Mouse (Mus musculus): ENCODE data around the gene Vmn2r43. TPM values are rescaled to one million over a fixed set of nuclear protein-coding genes. Genes with fewer than 3 reads are reported as not detected.
"Not testable (repeated sequence)": the region's sequence is repeated elsewhere in the genome, so short reads cannot be mapped to it uniquely, and the experiment has no call there.

The Vmn2r43 gene
- not detected in 2 replicates for polyA plus RNA-seq (2015; fragmentation: Nextera tagmentation; extraction: Ambion mirVana)

GRCm38 (mm10) chr7:8260499-8260898, at the start of gene Vmn2r43:
Gene Vmn2r43, minus strand, starts transcription at chr7:8260599.
- no CpG with 5 or more reads among the region's 1 CpGs for WGBS
- not testable (repeated sequence) for H3K27me3 ChIP-seq; H3K4me1 ChIP-seq (replicated peaks); H3K36me3 ChIP-seq; H3K9me3 ChIP-seq; H3K4me2 ChIP-seq; H3K4me3 ChIP-seq; H3K9ac ChIP-seq; H3K27ac ChIP-seq (replicated peaks); ATAC-seq (ENCODE audit: low FRiP score, low read depth)

DNA sequence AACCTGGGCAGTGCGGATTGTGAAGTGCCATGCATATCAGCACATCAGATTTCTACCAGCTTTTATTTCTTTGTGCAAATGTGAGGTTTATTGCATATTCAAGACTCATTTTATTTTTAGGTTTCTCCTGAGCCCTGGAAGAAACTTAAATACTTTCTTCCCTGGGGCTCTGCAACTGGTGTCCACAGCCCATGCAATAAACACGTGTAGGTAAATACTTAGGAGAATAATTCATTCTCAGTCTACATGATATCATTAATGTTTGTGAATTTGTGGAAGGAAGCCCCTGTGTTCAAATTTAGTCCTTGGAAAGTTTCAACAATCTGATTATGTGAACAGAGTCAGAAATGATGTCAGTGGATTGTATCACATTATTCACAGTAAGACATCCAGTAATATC, 60.2 kb downstream of the Vmn2r43 start, which contains the start of gene Vmn2r42:
Gene Vmn2r42, minus strand, starts transcription at position 101 of the 400 bp plus-strand sequence.
- not testable (repeated sequence) for H3K27ac ChIP-seq (replicated peaks)

More for the DNA sequence above, 60.2 kb downstream of the Vmn2r43 start, which contains the start of gene Vmn2r42:
- H3K27me3 ChIP-seq; H3K9ac ChIP-seq; H3K9me3 ChIP-seq; H3K36me3 ChIP-seq; ATAC-seq (ENCODE audit: low FRiP score, low read depth); H3K4me2 ChIP-seq; H3K4me3 ChIP-seq; H3K4me1 ChIP-seq (replicated peaks): not testable (repeated sequence)
- WGBS: no CpG with 5 or more reads among the region's 2 CpGs

Other genes starting within 250 kb of the Vmn2r43 start
- not detected in 2 replicates for gene Vmn2r41, start 98.9 kb downstream of the Vmn2r43 start, polyA plus RNA-seq (2015; fragmentation: Nextera tagmentation; extraction: Ambion mirVana)
- not detected in 2 replicates for gene Vmn2r42, start 60.3 kb downstream of the Vmn2r43 start, polyA plus RNA-seq (2015; fragmentation: Nextera tagmentation; extraction: Ambion mirVana)
- not detected in 2 replicates for gene Vmn2r44, start 122.7 kb upstream of the Vmn2r43 start, polyA plus RNA-seq (2015; fragmentation: Nextera tagmentation; extraction: Ambion mirVana)
- not detected in 2 replicates for gene Vmn2r45, start 228.5 kb upstream of the Vmn2r43 start, polyA plus RNA-seq (2015; fragmentation: Nextera tagmentation; extraction: Ambion mirVana)

Data from hindbrain, embryonic 15.5 days (tissue).